Mouse (Mus musculus) frontal cortex, postnatal 14 days (tissue): ENCODE data around the gene Amotl2.

Experiments
- DNase-seq, 2 experiments: peaks; one replicate each; pipeline ENCODE4 v3.0.0; 2022; ENCODE audit warnings: low spot score in 2 of 2

The Amotl2 gene

DNA sequence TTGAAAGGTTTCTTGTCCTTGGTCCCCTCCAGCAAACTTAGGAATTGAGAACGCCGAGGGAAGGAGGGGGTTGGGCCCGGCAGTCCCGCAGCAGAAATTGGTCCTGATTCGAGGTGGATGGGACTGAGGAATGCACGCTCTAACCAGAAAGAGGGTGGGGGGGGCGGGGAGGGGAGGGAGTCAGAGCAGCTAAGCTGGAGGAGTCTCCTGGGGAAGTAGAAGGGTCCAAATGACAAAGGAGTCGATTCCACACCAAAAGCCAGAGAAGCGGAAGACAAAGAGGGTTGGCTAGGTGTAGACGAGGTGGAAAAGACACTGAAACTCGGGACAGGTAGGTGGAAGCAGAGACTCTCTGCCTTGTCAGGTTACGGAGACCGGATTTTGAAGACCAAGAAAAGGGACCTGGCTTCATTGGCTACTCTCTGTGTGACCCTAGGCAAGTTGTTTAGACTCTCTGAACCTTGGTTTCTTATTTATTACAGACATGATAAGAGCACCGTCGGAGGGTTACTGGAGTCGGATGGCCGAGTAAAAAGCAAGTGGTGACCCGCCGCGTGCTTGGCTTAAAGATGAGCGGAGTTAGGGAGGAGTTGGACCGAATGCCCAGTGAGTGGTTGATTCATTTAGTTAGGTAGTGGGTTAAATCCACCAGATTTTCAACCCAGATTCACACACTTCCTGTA lies at the start of gene Amotl2:
Gene Amotl2, plus strand, starts transcription at position 192 of the 683 bp plus-strand sequence.
- no peak for DNase-seq

DNA sequence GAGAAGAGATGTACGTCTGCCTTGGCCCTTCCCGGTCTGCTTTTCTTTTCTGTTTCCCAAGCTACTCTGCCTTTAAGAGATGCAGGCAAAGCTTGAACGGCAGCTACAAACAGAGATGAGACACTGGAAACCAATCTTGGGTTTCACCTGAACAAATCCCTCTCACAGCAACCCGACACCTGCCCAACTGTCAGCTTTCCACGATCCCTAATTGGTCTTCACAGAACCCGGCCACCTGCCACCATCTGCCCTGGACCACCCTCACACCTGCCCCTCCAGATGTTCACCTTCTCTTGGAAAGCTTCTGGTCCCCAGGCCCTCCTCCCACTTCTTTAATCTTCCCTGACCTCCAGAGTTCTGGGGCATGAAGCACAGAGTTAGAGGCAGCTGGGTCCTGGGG lies 48.4 kb upstream of the Amotl2 start:
- no peak for DNase-seq

DNA sequence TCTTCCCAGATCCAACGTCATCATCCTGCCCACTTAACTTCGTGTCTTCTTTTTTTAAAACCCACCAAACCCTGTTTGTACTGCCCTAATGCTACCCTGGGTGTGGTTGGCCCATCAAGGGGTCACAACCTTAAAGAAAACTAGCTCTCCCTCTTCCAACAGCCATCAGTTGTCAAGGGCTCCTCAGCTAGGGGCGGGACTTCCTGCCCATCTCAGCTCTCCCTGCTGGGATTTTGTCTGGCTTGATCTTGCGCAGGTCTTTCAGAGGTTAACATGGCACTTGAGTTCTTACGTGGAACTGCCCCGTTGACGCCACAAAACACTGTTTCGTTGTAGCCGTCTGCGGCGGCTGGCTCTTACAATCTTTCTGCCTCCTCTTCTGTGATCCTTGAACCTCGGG lies 47.6 kb upstream of the Amotl2 start:
- DNase-seq = no peak

DNA sequence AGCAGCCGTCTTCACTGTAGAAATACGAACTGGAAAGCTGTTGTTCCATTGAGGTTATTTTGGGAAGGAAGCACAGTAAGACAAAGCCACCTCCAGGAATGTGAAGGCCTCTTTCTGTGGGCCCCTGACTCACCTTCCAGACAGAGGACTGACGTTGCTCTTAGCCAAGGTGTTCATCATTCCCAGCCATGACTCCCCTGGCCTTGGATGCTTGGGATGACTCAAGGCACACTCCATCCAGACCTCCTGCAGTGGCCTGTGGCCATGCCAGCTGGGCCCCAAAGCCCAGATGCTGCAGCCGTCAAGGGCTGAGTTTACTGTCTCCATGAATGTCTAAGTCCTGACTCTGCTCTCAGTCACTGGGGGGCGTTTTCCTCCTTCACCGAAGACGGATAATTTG lies 43.1 kb upstream of the Amotl2 start:
- no peak for DNase-seq

DNA sequence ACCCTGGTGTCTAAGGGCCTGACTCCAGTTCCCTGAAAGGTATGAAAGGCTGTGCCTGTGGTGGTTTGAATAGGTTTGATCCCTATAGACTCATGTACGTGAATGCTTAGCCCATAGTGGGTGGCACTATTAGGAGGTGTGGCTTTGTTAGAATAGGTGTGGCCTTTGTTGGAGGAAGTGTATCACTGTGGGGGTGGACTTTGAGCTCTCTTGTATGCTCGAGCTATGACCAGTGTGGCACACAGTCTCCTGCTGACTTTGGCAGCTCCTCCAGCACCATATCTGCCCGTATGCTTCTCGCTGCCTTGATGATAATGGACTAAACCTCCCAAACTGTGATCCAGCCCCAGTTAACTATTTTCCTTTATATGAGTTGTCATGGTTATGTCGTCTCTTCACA lies 40.5 kb upstream of the Amotl2 start:
- DNase-seq = no peak

DNA sequence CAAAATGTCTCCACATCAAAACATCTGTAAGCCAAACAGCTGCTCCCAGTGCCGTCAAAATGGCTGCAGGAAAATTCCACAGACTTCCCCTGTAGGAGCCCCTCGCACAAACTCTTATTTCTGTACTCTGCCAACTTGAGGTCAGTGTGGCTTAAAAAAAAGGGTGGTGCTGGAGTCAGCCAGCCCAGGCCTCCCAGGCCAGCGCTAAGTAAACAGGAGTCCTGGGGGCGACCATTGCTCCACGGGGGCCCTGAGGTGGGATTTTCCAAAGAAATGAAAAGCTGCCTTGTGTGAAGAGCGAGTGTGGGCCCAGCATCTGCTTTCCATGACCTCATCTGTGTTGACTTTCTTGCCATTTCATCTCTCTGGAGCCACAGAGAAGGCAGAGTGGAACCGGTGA lies 35.0 kb upstream of the Amotl2 start:
- DNase-seq = no peak

DNA sequence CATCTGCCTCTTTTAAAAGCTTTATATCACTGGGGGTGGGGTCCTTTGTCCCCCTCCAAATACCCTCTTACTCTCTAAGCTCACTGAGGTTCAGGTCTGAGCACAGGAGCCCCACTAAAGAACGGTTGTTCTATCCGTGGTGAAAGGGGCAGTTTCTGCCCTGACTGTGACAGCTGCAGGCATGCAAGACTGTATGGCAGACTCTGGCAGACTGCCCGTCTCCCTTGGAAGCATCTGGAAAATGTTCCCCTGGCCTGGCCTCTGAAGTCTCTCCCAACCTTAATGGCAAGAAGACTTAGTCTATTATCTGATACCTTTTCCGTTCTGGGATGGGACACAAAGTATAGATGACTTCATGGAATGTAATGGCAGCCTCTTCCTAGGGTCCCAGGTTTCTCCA lies 28.5 kb upstream of the Amotl2 start:
- no peak for DNase-seq

DNA sequence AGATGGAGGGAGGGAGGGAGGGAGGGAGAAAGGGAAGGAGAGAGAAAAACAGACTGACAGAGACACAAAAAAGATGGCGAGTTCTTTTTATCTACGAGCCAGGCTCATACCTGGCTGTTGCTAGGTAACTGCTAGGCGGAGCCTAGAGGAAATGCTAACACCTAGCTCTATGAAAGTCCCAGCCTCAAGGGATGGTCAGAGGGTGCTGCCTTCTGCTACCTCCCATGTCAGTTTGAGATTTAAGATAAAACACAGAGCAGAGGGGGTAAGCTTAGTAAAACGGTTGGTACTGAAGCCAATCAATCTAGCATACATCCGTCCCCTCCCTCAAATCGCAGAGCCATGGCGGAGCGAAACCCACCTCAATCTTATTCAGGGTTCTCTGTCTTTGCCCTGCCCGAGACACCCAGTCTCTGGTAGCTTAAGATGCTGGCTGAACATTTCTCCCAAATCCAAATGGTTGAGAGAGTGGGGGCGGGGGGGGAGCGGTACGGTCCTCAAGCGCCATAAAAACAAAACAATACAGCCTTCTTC lies 27.0 kb upstream of the Amotl2 start:
- DNase-seq = no peak

DNA sequence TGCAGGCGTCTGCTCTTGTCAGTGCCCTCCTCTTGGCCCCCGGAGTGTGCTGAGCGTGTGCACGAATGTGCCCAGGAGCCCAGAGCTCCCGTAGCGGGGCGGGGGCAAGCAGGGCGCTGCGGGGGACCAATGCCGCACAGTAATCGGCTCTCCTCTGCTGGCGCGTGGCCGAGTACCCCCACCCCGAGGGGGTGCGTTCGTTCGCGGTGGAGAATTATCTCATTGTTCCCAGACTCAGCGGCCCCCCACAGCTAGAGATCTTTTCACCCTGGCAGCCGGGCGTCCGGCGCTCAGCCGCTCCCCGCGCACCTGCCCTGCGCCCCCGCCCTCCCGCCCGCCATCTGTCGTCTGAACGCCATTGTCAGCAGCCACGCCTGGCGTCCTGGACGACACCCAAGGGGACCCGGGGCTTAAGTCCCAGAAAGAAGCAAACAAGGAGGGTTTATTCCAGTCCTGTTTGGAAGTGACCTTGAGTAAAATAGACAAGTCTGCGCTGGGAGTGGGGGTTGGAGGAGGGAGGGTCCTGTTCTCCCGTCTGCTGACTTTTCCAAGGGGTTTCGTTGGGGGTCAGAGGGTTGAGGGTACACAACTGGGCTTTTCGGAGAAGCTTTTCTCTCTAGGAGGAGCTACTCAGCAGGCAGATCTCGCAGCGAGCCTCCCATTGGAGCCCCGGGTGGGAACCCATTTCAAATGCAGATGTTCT lies 26.4 kb upstream of the Amotl2 start:
- peak; percentile 40 to 42 for DNase-seq

DNA sequence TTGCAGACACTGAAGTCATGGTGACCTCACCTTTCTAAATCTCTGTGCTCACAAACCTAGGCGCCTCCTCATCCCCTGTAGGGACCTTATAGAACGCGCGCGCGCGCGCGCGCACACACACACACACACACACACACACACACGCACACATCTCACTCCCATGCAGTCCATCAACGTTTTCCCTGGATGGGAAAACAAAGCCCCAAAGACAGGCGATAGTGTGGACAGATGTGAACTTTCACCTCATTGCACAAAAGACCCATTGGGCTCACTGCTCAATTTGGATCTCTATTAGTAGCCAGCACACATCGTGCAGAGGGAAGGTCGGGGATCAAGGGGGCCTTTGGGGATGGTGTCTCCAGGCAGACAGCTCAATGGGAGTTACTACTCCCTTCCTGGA lies 25.6 kb upstream of the Amotl2 start:
- DNase-seq = no peak

DNA sequence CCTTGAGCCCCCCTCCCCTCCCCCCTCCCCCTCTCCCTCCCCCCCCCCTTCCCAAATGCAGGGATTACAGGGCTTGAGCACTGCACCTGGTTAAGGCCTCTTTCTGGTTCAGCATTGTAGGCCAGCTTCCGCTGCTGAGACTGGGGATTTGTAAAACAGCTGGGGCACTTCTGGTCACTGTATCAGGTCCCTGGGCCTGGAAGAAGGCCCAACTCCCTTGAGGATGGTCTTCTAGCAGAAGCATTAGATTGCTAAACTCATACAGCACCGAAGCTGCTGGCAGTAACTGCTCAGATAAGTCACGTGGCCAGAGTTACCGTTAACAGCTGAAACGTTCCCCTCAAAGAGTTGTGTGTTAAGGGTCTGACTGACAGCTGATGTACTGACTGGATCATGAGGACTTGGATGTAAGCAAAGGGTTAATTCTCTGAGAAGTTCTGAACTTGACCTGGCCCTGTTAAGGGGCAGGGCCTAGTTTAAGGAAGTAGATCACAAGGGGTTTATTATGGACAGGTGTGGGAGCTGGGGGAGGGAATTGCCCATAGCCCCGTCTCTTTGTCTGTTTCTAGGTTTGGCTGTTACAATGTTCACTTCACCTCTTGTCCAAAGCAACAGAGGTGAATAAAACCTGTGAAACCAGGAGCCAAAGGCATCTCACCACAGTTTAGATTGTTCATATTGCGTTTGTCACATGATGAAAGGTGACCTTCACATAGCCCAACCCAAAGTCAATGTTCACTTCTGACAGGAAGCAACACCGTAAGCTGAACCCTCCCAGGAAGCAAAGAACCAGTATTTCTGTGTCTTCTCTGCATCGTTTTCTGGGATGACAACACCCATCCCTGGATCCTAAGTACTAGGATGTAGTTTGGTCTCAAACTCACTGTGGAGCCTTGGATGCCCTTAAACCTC lies 23.7 kb upstream of the Amotl2 start:
- DNase-seq = no peak

DNA sequence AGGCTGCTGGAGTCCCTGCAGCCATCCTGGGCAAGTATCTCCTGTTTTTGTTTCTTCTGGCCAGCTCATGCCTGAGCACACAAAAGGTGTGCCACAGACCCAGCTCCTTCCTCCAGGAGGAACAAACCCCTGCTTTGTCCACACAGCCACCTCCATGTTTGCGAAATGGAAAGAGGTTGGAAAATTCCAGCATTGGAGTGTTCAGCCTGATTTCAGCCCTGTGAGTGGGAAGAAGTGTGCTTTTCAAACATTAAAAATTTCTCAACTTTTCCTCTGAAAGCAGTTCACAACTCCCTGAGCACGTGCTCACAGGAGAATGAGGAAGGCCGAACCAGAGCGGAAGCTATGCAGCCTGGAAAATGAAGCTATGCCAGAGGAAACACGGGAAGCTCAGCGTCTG lies 15.4 kb upstream of the Amotl2 start:
- no peak for DNase-seq

DNA sequence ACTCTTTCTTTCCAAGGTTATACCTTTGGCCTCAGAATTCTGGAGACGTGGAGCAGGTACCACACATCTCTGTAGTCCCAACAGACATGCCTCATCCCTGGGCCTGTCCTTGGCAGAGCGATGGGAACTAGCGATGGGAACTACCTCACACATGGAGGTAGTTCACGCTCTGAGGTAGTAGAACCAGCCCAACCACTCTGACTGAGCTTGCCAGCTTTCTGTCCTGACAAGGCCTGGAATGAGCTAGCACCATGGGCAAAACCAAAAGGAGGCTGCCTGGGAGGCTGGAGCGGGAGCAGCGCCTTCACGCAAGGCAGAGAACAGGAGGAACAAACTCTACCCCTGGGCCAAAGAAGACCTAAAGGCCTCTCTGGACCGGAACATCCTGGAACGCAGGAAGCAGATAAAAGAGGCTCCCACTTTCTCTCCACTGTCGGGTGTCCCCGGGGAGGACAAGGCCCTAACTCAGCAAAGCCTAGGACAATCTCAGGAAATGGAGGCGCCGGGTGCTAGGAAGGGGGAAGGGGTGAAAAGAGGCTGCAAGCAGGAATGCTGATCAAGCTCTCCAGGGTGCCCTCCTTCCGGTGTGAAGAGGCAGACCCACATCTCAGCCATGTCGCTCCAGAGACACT lies 6.9 kb upstream of the Amotl2 start:
- DNase-seq = no peak

DNA sequence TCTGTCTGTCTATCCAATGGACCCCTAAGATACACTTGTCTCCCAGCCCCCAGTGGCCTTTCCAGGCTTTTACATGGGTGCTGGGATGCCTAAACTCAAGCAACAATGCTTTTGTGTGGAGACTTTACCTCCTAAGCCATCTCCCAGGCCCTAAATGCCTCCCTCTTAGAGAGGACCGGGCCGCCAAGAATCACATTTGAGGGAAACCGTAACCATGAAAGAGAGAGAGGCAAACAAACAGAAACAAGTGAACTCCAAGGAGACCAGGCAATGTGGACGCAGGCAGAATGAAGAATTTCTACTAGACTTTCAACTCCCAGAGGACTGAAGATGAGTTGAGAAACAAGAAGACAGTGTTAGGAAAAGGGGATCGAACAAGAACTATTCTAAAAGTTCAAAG lies 6.0 kb upstream of the Amotl2 start:
- no peak for DNase-seq

DNA sequence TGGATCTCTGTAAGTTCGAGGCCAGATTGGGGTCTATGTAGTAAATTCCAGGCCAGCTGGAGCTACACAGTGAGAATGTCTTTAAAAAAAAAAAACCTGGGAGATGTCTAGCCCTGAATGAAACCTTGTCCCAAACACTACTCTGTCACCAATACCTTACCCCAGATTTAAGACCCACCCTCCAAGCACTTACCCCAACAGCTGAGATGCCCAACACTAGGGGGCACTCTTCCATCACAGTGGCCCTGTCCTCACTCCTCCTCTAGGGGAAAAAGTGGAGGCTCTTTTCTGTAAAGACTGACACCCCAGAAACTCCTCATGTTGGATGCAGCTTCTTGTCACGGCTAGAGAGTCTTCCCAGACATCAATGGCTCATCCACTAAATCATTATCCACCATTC lies 2.7 kb upstream of the Amotl2 start:
- no peak for DNase-seq

DNA sequence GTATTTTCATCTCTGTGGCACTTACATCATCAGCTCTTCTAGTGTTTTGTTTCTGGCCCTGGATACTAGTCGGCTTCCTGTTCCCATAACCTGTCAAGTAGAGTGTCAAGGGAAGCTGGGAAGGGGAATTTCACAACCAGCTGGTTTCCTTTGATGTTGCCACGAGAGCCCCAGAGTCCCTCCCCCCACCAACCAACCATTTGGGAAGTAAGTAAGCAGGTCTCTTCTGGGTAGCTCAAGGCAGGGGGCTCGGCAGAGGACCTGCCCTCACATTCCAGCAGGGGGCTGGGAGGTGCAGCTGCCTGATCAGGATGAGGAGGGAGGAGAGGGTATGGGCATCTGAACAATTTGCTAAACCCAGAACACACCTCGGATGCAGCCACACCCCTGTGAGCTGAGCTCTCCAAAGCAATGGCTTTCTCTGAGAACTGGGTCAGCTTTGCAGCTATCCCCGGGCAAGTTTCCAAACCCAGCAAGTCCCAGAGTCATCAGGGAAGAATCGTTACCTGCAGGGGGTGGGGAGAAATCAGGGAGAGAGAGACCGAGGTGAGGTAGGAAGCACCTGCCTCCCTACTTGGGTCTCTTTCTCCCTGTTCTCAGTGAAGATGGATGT lies 1.5 kb upstream of the Amotl2 start:
- no peak for DNase-seq

DNA sequence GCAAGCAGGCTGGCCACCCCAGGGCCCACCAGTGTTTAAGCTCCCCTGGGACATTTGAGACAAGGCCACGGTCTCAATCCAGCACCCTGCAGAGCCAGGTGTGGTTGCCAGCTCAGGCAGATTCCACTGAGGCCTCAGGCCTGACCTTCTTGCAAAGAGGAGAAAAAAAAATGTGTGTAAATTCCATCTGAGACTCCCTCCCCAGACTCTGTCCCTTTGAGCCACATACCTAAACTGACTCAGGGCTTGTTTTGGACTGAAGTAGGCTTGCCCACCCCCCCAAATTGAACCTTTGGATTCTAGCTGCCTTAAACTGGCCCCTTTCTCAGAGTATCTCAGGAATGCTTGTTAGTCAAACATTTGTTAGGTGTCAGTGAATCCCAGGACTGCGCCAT lies 969 bp upstream of the Amotl2 start:
- DNase-seq = no peak

DNA sequence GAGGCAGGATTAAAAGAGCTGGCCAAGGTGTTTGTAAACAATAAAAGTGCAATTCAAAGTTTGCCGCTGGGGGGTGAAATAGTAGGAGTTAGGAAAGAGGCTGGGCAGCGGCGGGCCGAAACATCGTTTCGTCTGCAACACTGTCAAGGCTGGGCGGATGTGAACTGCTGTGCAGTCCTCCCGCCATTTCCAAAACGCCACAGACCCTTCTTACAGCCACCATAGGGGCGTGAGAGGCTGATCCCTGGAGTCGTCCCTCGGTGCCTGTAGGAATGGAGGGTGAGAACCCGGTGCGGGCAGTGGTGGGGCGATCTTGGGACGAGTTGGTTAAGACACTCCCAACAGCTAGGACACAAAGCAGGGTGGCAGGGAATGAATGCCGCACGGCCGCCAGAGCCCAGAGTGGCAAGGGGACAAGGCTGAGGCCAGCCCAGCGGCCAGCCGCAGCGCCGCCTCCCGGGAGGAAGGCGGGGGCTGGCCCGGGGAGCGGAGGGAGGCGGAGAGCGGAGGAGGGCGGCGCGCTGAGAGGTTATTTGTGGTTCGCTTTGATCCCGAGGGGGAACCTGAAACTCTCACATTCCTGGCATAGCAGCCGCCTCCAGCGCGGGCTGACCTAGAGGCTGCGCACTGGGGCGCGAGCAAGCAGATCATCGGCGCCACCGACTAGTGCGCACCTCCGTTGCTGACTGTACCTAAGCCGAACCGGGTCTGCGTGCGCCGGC lies 853 bp downstream of the Amotl2 start:
- DNase-seq = peak; percentile 65 to 66

DNA sequence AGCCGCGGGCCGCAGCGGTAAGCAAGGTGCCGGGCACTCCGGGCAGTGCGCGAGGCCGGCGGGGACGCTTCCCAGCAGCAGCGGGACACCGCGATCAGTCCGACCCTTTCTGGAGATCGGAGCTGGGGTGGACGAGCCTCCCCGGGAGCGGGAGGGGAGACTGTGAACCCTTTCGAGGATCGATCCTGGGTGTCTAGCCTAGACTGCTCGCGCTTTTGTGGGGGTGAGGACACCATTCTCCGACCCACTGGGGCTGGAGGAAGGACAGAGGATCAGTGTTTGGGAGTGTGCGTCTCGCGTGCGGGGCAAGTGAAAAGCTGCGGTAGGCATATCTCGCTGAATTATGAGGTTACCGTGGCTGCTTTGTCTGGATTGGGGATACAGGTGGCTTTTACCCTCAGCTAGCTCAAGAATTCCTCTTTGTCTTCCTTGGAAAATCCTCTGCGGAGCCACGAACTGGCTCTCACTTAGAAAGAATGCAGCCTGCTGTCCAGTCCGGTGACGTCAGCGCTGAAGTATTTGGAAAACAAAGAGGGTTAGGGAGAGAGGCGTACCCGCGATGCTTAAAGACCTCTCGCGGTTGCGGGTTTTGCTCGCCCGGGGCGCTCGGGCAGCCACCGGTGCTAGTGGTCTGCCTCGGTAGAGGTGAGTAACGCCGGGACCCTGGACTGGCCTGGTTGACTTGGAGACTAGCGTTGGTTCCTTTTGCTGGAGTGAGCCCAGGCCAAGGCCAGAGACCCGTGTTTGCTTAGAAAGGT lies 1.6 kb downstream of the Amotl2 start:
- peak in 1 of 2 experiments; percentile 59 for DNase-seq

DNA sequence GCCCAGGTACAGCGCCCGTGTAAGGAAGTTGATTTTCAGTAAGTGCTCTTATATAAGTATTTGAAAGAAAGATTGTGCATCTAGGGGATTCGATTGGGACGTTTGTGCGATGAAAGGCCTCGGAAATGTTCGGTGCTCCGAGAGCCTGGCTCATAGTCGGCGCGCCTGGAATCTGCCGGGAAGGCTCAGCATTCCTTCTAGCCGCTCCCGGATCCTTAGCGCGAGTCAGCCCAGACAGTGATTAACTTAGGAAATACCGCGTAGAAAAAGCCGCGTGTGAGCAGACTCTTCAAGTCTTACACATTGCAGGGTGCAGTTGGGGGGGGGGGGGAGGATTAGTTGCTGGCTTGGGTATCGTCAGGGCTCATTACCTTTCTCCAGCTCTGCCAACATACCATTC lies 2.2 kb downstream of the Amotl2 start:
- DNase-seq = no peak
